Mouse (Mus musculus): Measurements from ENCODE around the gene Aplf.

The Aplf gene

GRCm38 (mm10) chr6:87653904-87654638 lies 17.9 kb downstream of the Aplf start:
- no peak for TF ChIP-seq GATA4 (IDR thresholded peaks at IDR 0.05; ENCODE audit: insufficient replicate concordance, low read length)

- TF ChIP-seq GATA4 (IDR thresholded peaks at IDR 0.05; ENCODE audit: insufficient replicate concordance, low read length) = no peak
These were observed 18.5 kb downstream of the Aplf start for GRCm38 (mm10) chr6:87653478-87653877.

- no peak for TF ChIP-seq GATA4 (IDR thresholded peaks at IDR 0.05; ENCODE audit: insufficient replicate concordance, low read length)
These were observed 19.3 kb downstream of the Aplf start for GRCm38 (mm10) chr6:87652670-87653069.

GRCm38 (mm10) chr6:87651787-87652186 lies 20.2 kb downstream of the Aplf start:
- no peak for TF ChIP-seq GATA4 (IDR thresholded peaks at IDR 0.05; ENCODE audit: insufficient replicate concordance, low read length)

- TF ChIP-seq GATA4 (IDR thresholded peaks at IDR 0.05; ENCODE audit: insufficient replicate concordance, low read length) = no peak
These were observed 33.8 kb downstream of the Aplf start for GRCm38 (mm10) chr6:87638134-87638660.

- no peak for TF ChIP-seq GATA4 (IDR thresholded peaks at IDR 0.05; ENCODE audit: insufficient replicate concordance, low read length)
These were observed 39.8 kb downstream of the Aplf start for GRCm38 (mm10) chr6:87632176-87632575.

GRCm38 (mm10) chr6:87623151-87623550 lies 48.8 kb downstream of the Aplf start:
- no peak for TF ChIP-seq GATA4 (IDR thresholded peaks at IDR 0.05; ENCODE audit: insufficient replicate concordance, low read length)

DNA sequence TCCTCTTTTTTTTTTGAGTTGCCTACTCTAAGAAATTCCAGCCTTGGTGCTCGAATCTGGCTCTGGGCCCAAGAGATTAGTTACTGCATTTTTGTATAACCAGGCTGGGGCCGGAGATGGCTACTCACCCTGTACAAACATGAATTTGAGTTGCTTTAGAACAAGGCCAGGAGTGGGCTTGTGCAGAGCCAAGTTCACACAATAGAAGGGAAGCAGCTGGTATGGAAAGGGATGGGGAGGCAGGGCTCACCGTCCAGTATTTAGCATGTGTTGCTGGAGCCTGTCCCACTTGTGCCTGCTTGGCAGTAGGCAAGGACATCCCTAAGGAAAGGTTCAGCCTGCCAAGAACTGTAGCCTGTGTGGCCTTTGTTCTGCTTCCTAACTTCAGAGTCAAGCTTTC lies 50.7 kb downstream of the Aplf start:
- no peak for TF ChIP-seq GATA4 (IDR thresholded peaks at IDR 0.05; ENCODE audit: insufficient replicate concordance, low read length)

GRCm38 (mm10) chr6:87618021-87618420 lies 54.0 kb downstream of the Aplf start:
- no peak for TF ChIP-seq GATA4 (IDR thresholded peaks at IDR 0.05; ENCODE audit: insufficient replicate concordance, low read length)

DNA sequence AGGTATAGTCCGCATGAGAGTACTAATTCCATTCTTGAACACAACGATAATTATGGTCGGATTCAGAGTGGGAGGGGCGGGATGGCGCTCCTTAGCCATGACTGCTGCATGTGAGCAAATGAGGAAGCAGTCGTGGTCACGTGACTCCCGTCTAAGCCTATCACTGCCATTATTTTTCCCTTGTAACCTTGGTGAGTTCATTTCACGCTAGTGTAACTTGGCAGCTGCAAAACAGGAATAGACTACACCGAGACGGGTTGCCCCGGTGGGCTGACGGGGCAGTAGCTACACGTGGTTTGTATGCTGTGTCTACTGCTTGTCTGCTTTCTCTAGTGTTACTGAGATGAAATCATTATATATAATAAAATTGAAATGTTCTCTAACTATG lies 56.3 kb downstream of the Aplf start:
- TF ChIP-seq GATA4 (IDR thresholded peaks at IDR 0.05; ENCODE audit: insufficient replicate concordance, low read length) = no peak

- no peak for TF ChIP-seq GATA4 (IDR thresholded peaks at IDR 0.05; ENCODE audit: insufficient replicate concordance, low read length)
These were observed 56.9 kb downstream of the Aplf start for GRCm38 (mm10) chr6:87614794-87615695.

DNA sequence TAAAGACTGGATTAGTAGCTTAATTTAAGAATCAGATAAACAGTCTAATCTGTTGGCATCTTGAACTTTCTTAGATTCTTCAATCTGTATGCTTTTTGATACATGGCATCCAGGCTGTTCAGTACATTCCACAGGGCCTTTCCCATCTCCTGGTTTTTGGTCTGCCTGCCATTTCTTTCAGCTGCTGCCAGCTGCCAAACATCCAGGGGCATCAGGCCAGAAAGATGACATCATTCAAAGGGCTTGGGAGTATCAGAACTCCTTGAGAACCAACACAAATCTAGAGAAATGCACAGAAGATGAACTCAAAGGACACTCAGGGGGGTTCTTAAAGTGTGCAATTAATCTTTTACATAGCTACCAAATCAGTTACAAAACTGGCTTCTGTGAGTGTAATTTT lies 72.2 kb downstream of the Aplf start:
- TF ChIP-seq GATA4 (IDR thresholded peaks at IDR 0.05; ENCODE audit: insufficient replicate concordance, low read length) = no peak

DNA sequence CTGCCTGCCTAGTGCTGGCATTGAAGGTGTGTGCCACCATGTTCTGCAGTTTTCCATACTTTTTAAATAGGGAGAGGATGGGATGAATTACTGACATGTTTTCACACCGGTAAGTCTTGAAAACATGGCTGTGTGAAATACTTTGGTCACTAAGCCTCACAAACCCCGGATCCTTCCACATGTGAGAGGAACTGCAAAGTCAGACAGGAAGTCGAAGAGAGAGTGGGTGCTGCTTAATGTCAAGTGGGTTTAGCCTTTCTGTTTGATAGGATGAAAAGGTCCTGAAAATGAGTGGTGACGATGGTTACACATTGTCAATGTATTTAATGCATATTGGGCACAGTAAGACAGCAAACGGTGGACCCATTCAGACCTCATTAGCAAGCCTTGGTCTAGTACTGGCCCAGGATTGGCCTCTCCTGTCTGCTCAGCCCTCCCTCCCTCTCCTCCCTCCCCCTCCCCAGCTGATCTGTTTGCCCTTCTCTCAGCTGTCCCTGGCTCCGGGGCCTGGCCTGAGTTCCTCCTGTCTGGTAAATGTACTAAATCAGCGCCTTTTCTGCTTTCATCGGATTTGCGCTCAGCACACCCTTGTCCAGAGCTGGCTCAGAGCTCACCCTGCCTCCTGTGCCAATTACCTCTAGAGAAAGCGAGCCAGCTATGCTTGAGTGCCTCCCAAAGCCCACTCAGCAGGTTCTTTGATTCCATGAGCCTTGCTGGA lies 74.7 kb downstream of the Aplf start:
- no peak for TF ChIP-seq GATA4 (IDR thresholded peaks at IDR 0.05; ENCODE audit: insufficient replicate concordance, low read length)

GRCm38 (mm10) chr6:87594188-87594587 lies 77.8 kb downstream of the Aplf start:
- no peak for TF ChIP-seq GATA4 (IDR thresholded peaks at IDR 0.05; ENCODE audit: insufficient replicate concordance, low read length)

Data from liver, adult (tissue).